Mouse (Mus musculus) Muller cell, postnatal 12 days (primary cell): ENCODE results near the gene Trnp1.

Experiments used
- DNase-seq: peaks from one replicate; pipeline ENCODE4 v3.0.0-alpha.2; 2015; ENCODE audit errors: inconsistent ontology term

Gene Trnp1

DNA sequence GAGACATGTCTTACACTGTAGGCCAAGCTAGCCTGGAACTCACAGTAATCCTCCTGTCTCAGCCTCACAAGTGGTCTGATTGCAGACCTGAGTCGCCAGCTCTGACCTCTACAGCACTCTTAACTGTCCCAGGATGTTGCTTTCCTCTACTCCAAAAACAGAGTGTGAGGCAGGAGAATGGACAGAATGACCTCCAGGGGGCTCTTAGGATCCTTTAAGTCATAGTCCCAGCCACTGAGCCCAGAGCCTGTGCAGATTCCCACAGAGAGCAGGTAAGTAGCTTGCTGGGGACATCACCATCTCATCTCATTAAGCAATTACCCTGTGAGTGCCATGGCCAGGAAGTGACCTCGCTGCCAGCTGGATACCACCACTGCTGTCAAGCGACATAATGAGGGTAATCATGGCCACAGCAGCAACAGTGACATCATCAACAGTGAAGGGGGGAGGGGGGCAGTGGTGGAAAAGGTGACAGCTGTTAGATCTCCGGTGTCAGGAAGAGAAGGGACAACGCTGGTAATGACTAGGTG is 37.5 kb downstream of the Trnp1 start:
- peak; percentile 69 for DNase-seq

- DNase-seq: no peak
These were observed 38.3 kb downstream of the Trnp1 start for GRCm38 (mm10) chr4:133460006-133460405.

- no peak for DNase-seq
These were observed 40.3 kb downstream of the Trnp1 start for GRCm38 (mm10) chr4:133458044-133458443.

GRCm38 (mm10) chr4:133452433-133452832 is 45.9 kb downstream of the Trnp1 start:
- no peak for DNase-seq

DNA sequence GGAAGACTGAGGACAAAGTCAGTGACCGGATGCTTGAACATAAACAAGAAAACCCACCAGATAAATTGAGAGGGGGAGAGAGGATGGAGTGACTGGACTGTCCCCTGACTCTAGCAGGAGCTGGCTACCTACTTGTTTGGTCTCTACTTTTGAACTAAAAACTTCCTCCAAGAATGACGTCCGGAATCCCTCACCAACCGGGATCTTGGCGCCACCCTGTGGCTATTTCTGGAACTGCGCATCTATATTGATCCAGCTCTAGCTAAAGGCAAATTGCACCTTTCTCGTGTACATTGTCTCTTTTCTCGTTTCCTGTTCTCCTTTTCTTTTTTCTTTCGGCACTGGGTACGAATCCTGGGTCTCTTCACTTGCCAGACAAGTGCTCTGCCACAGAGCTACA is 46.8 kb downstream of the Trnp1 start:
- DNase-seq: peak; percentile 70

- DNase-seq: peak; percentile 52
These were observed 48.6 kb downstream of the Trnp1 start for GRCm38 (mm10) chr4:133449726-133450125.

GRCm38 (mm10) chr4:133448708-133449388 is 49.5 kb downstream of the Trnp1 start:
- DNase-seq: no peak

DNA sequence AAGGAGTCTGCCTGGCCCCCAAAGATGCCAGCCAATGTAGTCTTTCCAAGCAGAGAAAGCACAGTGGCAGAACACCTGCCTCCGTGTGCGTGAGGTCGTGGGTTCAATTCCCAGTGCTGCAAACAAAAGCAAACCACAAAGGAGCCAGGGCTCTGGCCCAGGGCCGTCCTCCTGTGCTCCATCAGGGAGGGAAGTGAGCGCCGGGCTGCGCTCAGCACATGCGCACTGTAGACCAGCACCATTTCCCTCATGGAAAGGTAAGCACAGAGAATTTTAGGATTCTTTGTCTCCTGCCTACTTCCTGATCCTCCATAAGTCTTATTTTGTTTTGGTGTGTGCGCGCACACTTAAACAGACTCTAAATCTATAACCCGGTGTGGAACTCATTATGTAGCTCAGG is 50.4 kb downstream of the Trnp1 start:
- DNase-seq: no peak

- no peak for DNase-seq
These were observed 51.0 kb downstream of the Trnp1 start for GRCm38 (mm10) chr4:133447366-133447765.

- no peak for DNase-seq
These were observed 52.6 kb downstream of the Trnp1 start for GRCm38 (mm10) chr4:133445727-133446126.

- DNase-seq: peak; percentile 88
These were observed 55.3 kb downstream of the Trnp1 start for GRCm38 (mm10) chr4:133443085-133443484.

DNA sequence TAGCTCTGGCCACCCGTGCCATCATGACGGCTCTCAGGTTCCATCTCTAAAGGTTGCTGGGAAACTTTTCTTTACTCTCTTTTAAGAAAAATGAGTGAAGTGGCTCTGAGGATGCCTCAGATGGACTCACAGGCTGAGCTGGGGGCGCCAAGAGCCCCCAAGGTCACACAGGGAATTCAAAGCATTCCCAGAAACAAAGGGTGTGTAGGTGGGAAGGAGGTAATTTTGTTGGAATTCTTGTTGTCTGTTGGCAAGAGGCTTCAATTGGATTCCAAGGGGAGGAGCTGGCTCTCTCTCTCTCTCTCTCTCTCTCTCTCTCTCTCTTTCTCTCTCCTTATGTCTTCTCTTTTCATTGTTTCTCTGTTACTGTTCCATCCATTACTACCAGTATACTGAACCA is 56.2 kb downstream of the Trnp1 start:
- DNase-seq: peak; percentile 91
